Mouse (Mus musculus): ENCODE measurements at regions not wholly inside any gene's neighbourhood (a gene's known extent, or its start where the extent isn't known, plus 50 kb on each side); places are given as distances from the start of the nearest gene placed in this dataset.

DNA sequence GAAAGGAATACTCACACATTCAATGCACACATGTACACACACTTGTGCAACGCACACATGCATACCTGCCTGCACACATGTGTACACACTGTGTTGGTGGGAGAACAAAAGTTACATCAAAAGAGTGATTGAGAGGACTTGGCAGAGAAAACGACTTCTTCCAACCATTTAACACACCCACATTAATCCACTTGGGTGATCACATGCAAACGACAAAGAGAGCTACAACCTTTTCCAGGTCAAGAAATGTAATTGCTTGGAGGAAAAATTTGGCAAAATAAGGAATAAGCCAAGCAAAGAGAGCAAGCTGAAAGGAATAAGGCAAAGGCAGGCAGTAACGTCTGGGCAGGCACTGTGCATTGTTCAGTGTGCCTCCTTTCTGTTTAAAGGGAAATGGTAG is 67.3 kb downstream of the C1d start:
- no peak for DNase-seq (ENCODE audit: low spot score)

DNA sequence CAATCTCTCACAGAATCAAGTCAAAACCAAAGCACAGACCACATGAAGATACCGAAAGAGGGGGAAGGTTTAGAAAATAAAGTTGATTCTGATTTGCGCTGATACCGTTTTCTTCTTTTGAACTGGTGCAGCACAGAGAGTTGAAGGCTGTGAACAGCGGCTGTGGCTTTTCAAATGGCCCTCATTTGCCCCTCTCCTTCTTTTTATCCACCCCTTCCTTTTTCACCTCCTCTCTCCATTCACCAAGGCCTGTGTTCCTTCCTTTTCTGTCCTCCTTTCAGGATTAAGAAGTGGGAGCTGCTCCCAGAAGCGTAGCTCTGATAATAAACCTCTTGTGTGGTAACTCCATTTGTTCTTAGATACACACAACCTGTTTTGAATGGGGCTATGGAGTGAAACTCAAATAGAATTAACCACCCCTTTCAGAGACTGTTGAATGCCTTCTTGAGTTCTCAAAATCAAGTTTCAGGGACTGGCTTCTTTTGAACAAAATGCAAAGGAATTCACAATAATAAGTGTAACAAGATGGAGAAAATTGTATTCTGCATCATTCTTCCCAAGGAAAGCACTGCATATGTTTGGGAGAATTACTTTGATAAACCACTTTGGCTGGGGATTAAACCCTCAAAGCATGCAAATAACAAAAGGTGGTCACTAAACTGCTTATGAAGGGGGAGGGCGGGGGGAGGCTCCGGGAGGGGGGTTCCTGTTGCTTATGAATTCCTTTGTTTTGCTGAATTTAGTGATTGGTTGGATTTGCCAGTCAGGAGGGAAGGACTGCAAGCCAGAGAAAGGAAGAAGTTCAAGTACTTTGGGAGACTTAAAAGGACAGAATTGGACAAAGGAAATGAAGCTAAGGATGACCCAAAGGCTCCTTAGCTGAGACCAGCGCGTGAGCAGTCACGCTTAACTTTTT is 68.6 kb downstream of the C1d start:
- no peak for DNase-seq (ENCODE audit: low spot score)

DNA sequence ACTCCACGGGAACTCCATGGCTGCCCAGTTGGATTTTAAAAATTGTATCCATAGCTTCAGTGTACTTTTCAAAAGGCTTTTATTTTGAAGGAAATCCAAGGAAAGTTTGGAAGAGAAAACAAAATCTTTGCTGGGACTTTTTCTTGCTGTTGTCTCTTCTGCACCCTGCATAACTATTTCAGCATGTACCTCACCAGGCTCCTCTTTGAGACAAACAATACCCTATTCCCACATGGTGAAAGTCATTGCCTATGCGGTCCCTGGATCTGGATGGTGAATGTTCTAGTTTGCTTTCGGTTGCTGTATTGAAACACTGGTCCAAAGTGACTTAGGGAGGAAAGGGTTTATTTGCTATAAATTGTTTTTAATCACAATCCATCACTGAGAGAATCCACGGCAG is 69.3 kb downstream of the C1d start:
- DNase-seq (ENCODE audit: low spot score), result no peak

DNA sequence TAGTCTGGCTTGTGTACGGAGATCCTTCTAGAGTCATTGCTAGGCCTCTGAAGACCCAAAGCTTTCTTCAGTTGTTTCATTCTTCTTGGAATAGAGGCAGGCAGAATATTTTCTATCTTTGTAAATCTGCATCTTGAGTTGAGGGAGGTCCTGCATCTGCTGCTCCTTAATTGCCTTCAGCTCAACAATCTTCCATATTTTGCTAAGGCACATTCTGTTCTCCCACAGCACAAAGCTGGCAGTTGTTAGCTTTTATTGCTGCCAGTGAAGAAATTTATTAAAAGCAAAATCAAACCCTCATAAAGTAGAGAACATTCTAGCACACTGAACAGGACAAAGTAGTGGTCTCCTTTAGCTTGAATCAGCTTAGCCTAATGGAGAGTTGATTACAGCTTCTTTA is 94.1 kb downstream of the C1d start:
- DNase-seq (ENCODE audit: low spot score), result no peak

DNA sequence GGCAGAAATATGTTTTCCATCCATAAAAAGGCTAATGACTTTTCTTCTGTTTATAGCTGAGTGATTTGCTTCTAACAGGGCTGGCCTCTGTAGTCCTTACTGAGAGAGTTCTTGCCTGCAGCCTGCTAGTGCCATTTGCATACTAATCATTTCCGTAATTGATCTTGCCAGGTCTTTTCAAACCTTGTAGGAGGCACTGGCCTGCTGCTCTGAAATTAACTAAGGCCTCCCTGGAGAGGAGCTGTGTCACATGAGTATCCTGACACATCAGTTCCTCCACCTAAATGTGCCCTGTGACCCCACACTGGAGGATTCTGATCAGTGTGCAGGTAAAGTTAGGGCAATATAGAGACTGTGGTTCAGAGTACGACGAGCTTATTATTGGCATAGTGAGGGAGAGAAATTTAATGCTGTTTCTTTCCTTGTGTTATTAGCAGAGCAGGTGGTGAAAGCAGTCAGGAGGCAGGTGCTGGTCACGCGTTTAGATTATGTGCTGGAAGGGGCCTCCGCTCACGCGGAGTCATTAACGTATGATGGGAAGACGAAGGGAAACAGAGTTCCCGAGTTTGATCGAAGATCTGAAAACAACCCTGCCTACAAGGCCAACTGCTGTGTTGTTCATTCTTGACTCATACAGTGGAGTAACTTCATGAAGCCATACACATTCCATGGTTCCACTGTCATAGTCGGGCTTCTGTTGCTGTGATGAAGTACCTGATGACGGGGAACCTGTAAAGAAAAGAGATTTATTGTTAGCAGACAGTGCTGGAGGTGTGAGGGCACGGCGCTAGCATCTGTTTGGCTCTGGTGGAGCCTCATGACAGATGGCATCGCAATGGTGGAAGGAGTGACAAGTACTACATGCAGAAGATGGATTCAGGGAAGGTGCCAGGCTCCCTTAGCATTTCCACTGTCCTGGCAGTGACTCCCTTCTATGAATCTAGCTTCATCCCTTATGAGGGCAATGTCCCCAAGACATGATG is 95.1 kb downstream of the C1d start:
- no peak for DNase-seq (ENCODE audit: low spot score)

DNA sequence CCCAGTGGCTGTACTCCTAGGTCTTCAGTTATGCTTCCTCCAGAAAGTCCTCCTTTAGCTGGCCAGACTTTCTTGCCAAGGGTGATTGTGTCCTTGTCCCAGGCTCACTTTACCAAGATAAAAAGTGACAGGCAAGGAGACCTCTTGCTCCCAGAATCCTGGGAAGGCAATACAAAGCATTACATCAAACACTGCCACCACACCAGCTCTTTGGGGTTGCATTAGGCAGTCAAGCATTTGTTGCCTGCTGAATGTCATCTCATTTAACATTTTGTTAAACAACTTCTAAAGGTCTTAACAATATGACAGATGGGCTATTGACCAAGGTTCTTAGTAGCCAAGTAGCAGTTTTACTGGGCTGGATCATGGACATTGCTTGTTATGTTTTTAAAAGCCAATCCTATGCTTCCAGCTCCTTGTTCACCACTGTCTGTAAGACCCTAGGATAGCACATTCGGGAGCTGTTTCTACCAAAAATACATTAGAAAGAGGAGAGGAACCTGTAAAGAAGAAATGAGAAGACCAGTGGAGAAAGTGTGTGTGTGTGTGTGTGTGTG is 102.4 kb downstream of the C1d start:
- no peak for DNase-seq (ENCODE audit: low spot score)

DNA sequence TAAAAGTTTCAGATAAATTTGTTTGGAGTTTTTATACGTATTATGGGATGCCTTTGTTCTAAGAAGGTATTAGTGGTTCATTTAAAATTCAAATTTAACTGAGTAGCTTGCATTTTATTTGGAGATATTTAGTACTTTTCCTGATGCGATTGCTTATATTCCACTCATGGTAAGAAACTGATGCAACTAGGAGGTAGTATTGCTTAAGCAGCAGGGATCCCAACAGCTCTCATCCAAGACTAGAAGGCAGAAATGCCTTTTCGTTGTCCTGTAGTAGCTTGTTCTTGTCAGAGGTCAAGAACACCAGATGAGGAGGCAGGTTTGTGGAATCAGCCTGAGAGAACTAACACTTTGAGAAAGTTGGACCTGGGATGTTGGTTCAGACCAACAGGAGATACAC is 120.5 kb downstream of the C1d start:
- DNase-seq (ENCODE audit: low spot score), result no peak

DNA sequence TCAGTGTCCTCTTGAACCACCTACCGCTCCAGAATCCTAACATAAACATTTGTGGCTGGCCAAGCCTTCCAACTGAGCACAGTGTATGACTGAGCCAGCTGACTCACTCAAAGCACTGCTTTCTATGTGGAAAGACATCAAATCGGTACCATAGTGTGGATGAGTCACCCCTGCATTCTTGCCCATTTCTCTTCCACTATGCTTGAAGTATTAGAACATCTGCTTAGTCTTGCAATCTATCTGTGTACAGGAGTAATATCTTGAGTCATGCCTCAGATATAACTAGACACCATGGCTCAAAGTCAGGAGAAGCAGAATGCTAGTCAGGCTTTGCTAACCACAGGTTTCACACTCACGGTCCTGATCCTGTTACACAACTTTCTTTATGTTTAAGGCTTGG is 129.4 kb downstream of the C1d start:
- DNase-seq (ENCODE audit: low spot score), result peak; percentile 26

DNA sequence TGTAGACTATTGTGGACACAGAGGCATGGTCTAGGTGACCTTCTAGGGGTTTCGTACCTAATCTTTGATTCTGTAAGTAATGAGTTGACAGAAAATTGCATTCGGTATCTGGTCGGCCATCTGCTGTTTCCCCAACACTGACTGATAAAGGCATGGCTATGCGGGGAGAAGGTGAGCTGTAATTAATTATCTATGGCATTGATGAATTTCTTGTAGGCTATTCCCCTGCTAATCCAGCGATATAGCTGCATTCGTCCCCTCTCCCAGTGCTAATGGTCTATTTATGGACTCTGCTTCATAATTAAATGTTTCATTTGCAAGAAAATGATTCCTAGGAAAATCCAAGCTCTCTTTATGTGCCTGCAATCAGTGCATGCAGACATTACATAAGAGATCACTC is 136.5 kb downstream of the C1d start:
- DNase-seq (ENCODE audit: low spot score), result no peak

DNA sequence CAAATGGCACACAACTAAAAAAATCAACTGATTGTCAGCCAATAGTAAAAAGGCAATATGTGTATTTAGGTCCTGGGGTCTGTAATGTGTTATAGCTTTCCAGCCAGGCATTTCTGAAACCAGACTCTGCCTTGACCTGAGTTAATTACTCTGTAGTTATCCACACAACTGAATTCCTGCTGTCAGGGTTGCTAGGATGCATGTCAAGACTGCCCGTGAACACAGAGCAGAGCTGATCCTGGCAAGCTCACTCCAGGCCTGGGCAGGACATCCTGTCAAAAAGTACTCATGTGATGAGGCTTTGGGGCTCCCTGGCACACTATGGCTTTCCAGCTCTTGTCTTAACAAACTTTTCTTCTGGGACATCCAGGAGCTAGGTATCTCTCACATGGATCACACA is 157.2 kb downstream of the C1d start:
- no peak for DNase-seq (ENCODE audit: low spot score)

DNA sequence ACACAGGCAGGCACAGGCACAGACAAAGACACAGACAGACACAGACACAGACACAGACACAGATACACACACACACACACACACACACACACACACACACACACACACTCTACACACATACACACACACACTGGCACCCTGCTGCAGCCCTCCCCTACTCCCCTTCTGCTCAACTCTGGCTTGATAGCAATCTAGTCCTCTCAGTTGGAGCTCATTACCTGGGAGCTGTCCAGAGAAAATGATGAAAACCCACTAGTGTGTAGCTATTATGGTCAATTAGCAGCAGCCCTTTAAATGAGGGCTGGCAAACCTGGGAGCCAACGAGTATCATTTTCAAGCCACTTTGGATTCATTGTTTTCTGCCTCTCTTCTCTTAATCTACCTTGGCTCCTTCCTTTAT is 157.8 kb downstream of the C1d start:
- DNase-seq (ENCODE audit: low spot score), result no peak

DNA sequence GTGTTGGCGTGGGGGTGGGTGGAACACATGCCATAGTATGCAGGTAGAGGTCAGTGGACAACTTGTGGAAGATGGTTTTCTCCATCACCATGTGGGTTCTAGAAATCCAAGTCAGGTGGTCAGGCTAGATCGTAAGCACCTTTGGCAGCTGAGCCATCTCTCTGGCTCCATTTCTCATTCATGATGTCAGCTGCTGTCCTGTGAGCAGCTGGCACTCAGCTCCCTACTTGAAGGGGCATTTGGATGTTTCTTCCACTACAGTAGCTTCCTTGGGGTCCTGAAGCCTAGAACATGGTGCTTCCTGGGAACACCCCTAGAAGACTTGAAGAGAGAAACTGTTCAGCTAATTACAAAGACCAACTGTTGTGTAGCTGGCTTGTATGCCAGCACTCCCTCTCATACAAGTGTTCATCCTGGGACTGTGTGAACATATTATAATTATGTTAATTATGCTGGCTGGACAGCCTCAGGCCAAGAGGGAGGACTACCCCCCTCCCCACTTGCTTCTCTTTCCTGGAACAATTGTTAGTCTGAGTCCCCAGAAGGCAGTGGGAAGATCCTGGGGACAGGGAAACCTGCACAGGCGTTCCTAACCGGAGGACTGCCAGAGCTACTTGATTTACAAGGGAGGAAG is 160.4 kb downstream of the C1d start:
- DNase-seq (ENCODE audit: low spot score), result no peak

DNA sequence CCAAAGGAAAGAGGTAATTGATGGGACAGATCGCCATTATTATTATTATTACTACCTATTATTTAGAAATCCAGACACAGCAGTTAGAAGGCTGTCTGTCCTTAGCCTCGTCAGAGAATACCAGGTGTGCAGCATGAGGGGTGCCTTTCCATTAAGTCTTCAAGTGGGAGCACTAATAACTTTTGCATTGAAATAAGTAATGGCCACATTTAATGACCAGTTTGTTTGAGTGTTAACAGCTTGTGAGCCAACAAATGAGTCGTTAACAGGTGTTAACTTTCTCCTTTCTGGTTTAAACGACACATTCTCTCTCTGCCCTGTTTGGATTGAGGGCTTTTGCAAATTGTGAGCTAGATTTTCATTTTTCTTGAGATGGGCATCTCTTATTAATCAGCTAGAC is 184.8 kb downstream of the C1d start:
- DNase-seq (ENCODE audit: low spot score), result no peak

DNA sequence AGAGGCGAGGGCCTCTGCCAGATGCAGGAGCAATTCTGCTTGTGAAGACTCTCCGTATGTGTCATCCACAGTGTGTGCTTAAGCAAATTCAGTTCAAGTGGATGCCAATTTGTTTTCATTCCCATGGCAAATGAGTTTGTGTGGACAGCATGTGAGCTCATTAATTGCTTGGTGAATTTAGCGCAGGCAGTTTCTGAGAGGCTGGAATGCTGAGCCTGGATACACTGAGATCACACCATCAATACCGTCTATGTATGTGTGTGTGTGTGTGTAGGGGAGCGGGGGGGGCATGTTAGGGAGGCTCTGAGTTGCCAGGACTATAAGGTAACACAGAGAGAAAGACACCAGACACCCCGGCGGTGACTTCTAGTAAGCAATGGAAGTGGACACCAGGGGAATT is 191.9 kb downstream of the C1d start:
- no peak for DNase-seq (ENCODE audit: low spot score)

DNA sequence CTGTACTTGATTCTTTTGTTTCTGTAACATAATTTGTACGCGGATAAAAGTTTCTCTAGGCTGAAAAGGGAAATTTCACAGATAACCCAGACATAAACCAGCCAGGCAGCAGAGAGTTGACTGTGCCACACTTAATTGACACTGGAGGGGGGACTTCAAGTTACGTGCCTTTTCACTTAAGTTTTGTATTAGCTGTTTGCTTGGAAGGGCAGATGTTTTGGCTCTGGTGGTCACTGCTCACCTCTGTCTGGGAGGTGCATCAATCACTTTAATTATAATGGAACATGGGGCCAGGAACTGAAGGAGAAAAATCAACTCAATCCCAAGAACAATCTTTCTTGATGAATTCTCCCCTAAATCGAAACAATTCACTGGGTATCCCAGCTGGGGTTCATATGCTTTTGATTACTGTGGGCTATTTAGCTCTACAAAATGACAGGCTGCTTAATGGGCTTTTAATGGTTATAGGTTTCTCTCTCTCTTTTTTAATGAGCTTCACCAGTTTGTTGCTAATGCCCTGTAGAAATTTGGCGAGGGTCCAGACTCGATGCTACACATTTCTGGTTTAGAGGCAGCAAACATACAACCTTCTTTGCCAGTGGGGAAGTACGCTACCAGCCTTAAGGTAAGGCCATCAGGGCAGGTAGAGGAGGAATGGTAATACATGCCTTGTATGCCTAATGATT is 193.1 kb downstream of the C1d start:
- no peak for DNase-seq (ENCODE audit: low spot score)

DNA sequence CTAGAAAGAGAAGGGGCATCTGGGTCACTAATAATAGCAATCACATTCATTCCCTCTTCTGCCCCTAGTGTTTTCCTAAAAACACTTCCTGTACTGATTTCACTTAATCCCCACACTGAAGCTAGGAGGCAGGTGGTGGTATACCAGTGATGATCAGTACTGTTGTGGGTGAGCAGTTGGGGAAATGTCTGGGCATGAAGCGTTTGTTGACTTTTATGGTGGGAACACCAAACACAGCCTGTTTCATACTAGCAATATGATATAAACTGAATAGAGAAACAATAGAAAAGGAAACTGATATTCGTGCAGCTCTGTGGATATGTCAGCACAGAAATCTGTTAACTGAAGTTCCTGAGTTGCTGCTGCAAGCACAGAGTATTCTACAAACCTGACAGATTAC is 194.1 kb downstream of the C1d start:
- no peak for DNase-seq (ENCODE audit: low spot score)

DNA sequence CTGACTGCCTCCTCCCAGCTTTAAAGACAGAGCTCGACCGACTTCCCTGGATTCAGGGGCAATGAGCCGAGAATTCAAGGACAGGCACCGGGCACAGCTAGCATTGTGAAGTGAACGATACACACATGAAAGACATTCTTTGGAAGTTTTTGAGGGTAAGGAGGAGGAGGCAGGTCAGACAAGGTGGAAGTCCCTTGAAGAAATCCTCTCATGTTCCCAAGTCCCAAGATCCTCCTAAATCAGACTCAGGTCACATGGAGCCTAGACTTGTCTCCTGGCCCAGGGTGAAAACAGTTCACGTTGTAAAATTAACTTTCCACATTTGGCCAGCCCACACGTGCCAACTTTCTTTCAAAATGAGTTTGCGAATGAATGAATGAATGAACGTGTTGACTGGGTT is 196.2 kb downstream of the C1d start:
- DNase-seq (ENCODE audit: low spot score), result no peak

DNA sequence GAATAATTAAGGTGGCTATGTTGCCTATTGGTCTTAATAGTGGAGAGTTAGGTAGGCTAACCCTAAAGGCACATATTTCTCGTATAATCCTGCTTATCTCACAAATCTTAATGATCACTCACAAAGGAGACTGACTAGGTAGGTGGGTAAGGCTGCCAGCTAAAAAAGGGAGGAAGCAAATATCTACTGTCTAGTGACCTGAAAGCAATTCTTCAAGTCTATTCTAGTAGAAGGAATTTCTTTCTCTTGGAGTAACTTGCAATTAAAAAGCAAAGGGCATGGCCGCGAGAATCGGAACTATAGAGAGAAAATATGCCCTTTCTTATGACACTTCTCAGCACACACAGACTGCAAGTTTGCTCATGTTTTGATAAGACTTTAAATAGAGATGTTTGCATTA is 201.6 kb downstream of the C1d start:
- DNase-seq (ENCODE audit: low spot score), result no peak

DNA sequence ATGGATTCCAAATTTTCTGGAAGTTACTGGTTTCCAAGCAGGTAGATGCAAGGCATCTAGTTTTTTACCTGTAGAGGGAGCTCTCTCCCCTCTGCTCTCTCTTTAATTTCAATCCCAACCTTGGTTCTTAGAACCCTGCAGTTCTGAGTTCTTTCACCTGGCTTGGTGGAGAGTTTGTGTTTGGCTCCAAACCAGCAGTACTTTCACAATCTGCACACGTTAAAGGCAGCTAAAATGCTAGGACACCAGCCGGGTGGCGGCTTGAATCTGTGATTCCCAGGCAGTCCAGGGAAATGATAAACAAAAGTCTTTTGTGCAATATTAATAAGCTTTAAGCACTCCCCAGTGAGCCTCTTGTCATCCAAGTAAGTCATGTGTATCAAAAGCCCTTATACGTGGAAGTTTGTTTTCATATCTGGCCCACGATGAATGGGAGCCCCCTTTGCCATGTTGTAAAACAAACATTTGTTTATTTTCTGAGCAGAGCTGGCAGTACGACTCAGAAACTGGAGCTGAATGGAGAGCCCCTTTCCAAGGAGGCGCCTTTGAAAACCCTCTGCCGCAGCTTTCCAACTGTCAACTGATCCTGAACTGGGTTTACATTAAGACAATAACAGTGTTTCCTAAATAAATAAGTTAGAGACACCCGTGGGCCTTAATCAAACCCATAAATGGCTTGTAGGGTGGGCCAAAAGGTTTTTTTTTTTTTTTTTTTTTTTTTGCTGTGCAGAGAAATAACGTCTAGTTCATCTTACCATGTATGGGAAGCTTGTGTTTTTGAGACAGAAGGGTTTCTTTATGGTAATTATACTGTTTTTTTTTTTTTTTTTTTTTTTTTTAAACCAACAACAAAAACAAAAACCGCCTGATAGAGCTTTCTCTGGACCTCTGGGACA is 202.9 kb downstream of the C1d start:
- DNase-seq (ENCODE audit: low spot score), result peak; percentile 24

DNA sequence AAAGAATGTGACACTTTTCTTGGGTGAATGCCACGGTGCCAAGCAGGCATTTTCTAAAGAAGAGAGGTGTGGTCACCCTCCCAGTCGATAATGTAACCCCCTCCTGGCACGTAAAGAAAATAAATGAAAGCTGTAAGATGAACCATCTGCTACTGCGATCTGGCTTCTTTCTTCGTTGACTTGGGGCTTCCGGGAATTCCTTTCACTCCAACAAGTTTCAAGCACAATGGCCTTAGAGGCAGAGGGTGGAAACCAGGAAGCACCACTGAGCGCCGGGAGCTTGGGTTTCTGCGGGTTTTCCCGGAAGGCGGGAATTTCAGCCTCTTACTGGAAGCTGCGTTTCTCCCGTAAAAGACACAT is 203.5 kb downstream of the C1d start:
- no peak for DNase-seq (ENCODE audit: low spot score)

DNA sequence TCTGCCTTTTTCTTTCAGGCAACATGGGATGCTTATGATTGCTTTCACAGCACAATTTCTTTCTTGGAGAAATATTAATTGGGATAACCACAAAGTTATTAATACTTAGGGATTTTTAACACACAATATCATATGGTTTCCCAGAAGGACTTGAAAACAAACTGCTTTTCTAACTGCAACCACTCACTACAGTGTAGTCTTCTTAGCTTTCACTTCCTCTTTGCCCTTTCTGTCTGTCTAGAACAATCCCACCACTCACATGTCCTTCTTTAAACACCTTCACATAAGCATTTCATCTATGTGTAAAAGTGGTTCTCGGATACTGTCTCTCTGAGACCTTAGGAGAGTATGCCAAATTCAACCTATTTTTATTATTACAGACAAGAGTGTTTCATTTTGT is 204.3 kb downstream of the C1d start:
- DNase-seq (ENCODE audit: low spot score), result no peak
